Mouse (Mus musculus): ENCODE results near the gene CN725425.

- TF ChIP-seq CTCF (IDR thresholded peaks at IDR 0.05; ENCODE audit: low read depth) (peak; percentile 66), EP300 (optimal IDR thresholded peaks at IDR 0.05) (no peak)
These were observed 34.3 kb upstream of the CN725425 start for GRCm38 (mm10) chr15:91165021-91165420.

Data from stomach, postnatal 0 days (tissue).